Mouse (Mus musculus): Measurements from ENCODE around the gene Trmt10a. TPM values are rescaled to one million over a fixed set of nuclear protein-coding genes. Genes with fewer than 3 reads are reported as not detected.

Gene Trmt10a
- polyA plus RNA-seq, 1 experiment from 2014 or later, result 13.6 TPM

- H3K4me2 ChIP-seq (ENCODE audit: low read length), result peak overlapping the region; percentile 59
- WGBS, result 63% methylated on average over 4 of the region's 4 CpGs
- DNase-seq (ENCODE audit: low spot score) (peak; percentile 50), ATAC-seq (replicated peaks; ENCODE audit: low FRiP score, low TSS enrichment, low read depth) (no peak)
- no peaks in the 10 kb centered on the region for H3K9me3 ChIP-seq (ENCODE audit: control insufficient read depth, low read length)
- H3K4me1 ChIP-seq (replicated peaks; ENCODE audit: control insufficient read depth, insufficient read depth, low read length), result no peaks in the 10 kb centered on the region
- peak overlapping the region; percentile 70 for H3K4me3 ChIP-seq (ENCODE audit: low read depth, low read length)
- no peaks in the 10 kb centered on the region for H3K36me3 ChIP-seq (ENCODE audit: control insufficient read depth, insufficient read depth, low read length)
- H3K9ac ChIP-seq (ENCODE audit: low read length), result peak overlapping the region; percentile 89
- no peak overlapping the region for H3K27ac ChIP-seq (ENCODE audit: low read depth)
- H3K27me3 ChIP-seq (replicated peaks; ENCODE audit: control insufficient read depth, insufficient read depth, low read length), result no peaks in the 10 kb centered on the region
Measured at GRCm38 (mm10) chr3:138142052-138142732, 1.1 kb upstream of the Trmt10a start.

GRCm38 (mm10) chr3:138142733-138143314 is 424 bp upstream of the Trmt10a start:
- whole genome bisulfite sequencing, result 4% methylated on average over 12 of the region's 12 CpGs
- ATAC-seq (replicated peaks; ENCODE audit: low FRiP score, low TSS enrichment, low read depth) (no peak), DNase-seq (ENCODE audit: low spot score) (no peak)
- H3K36me3 ChIP-seq (ENCODE audit: control insufficient read depth, insufficient read depth, low read length), result no peaks in the 10 kb centered on the region
- H3K9ac ChIP-seq (ENCODE audit: low read length), result peak overlapping the region; percentile 89
- no peaks in the 10 kb centered on the region for H3K9me3 ChIP-seq (ENCODE audit: control insufficient read depth, low read length)
- H3K4me1 ChIP-seq (replicated peaks; ENCODE audit: control insufficient read depth, insufficient read depth, low read length), result no peaks in the 10 kb centered on the region
- peak overlapping the region; percentile 100 for H3K27ac ChIP-seq (ENCODE audit: low read depth)
- H3K4me2 ChIP-seq (ENCODE audit: low read length), result peak overlapping the region; percentile 59
- peak overlapping the region; percentile 70 for H3K4me3 ChIP-seq (ENCODE audit: low read depth, low read length)
- no peaks in the 10 kb centered on the region for H3K27me3 ChIP-seq (replicated peaks; ENCODE audit: control insufficient read depth, insufficient read depth, low read length)

- ATAC-seq (replicated peaks; ENCODE audit: low FRiP score, low TSS enrichment, low read depth), result no peak
- H3K27ac ChIP-seq (ENCODE audit: low read depth), result peak overlapping the region; percentile 100
- WGBS, result under 1% methylated on average over 18 of the region's 18 CpGs
Measured at GRCm38 (mm10) chr3:138144060-138144641, 903 bp downstream of the Trmt10a start.

GRCm38 (mm10) chr3:138144642-138145171 is 1.5 kb downstream of the Trmt10a start, which contains the start of gene Mttp:
TSS of gene Mttp (minus strand) at chr3:138144968.
- WGBS, result 1% methylated on average over 8 of the region's 8 CpGs
- Histone ChIP-seq H3K4me1 (replicated peaks; ENCODE audit: control insufficient read depth, insufficient read depth, low read length) (no peaks in the 10 kb centered on the region), H3K36me3 (ENCODE audit: control insufficient read depth, insufficient read depth, low read length) (peaks cover 4% of the 10 kb centered on the region; the same call in 1 of the 2 replicates), H3K4me2 (ENCODE audit: low read length) (peak within 1 kb of the TSS; percentile 79), H3K9ac (ENCODE audit: low read length) (peak within 1 kb of the TSS; percentile 89), H3K9me3 (ENCODE audit: control insufficient read depth, low read length) (no peaks in the 10 kb centered on the region), H3K27ac (ENCODE audit: low read depth) (peak within 1 kb of the TSS; percentile 100), H3K27me3 (replicated peaks; ENCODE audit: control insufficient read depth, insufficient read depth, low read length) (no peaks in the 10 kb centered on the region), H3K4me3 (ENCODE audit: low read depth, low read length) (peak within 1 kb of the TSS; percentile 70)
- no peak for ATAC-seq (replicated peaks; ENCODE audit: low FRiP score, low TSS enrichment, low read depth)
- peak; percentile 74 for DNase-seq (ENCODE audit: low spot score)

More at GRCm38 (mm10) chr3:138144060-138144641, 903 bp downstream of the Trmt10a start:
- Histone ChIP-seq H3K4me2 (ENCODE audit: low read length) (peak overlapping the region; percentile 79), H3K9ac (ENCODE audit: low read length) (peak overlapping the region; percentile 89), H3K4me3 (ENCODE audit: low read depth, low read length) (peak overlapping the region; percentile 70), H3K27me3 (replicated peaks; ENCODE audit: control insufficient read depth, insufficient read depth, low read length) (no peaks in the 10 kb centered on the region), H3K9me3 (ENCODE audit: control insufficient read depth, low read length) (no peaks in the 10 kb centered on the region), H3K4me1 (replicated peaks; ENCODE audit: control insufficient read depth, insufficient read depth, low read length) (no peaks in the 10 kb centered on the region), H3K36me3 (ENCODE audit: control insufficient read depth, insufficient read depth, low read length) (no peaks in the 10 kb centered on the region)
- DNase-seq (ENCODE audit: low spot score), result no peak

GRCm38 (mm10) chr3:138148811-138149210 is 5.6 kb downstream of the Trmt10a start:
- no peak overlapping the region for H3K27ac ChIP-seq (ENCODE audit: low read depth)
- H3K36me3 ChIP-seq (ENCODE audit: control insufficient read depth, insufficient read depth, low read length), result peaks cover 18% of the 10 kb centered on the region
- H3K9me3 ChIP-seq (ENCODE audit: control insufficient read depth, low read length), result no peaks in the 10 kb centered on the region
- H3K9ac ChIP-seq (ENCODE audit: low read length), result no peak overlapping the region
- no peak overlapping the region for H3K4me3 ChIP-seq (ENCODE audit: low read depth, low read length)
- no peaks in the 10 kb centered on the region for H3K4me1 ChIP-seq (replicated peaks; ENCODE audit: control insufficient read depth, insufficient read depth, low read length)
- H3K27me3 ChIP-seq (replicated peaks; ENCODE audit: control insufficient read depth, insufficient read depth, low read length), result no peaks in the 10 kb centered on the region
- H3K4me2 ChIP-seq (ENCODE audit: low read length), result no peak overlapping the region
- ATAC-seq (replicated peaks; ENCODE audit: low FRiP score, low TSS enrichment, low read depth) (no peak), DNase-seq (ENCODE audit: low spot score) (no peak)
- 94% methylated on average over 2 of the region's 2 CpGs for WGBS

GRCm38 (mm10) chr3:138155062-138155461 is 11.8 kb downstream of the Trmt10a start:
- no peaks in the 10 kb centered on the region for H3K4me1 ChIP-seq (replicated peaks; ENCODE audit: control insufficient read depth, insufficient read depth, low read length)
- no peaks in the 10 kb centered on the region for H3K27me3 ChIP-seq (replicated peaks; ENCODE audit: control insufficient read depth, insufficient read depth, low read length)
- DNase-seq (ENCODE audit: low spot score) (no peak), ATAC-seq (replicated peaks; ENCODE audit: low FRiP score, low TSS enrichment, low read depth) (no peak)
- 83% methylated on average over 4 of the region's 4 CpGs for WGBS
- no peak overlapping the region for H3K4me3 ChIP-seq (ENCODE audit: low read depth, low read length)
- H3K36me3 ChIP-seq (ENCODE audit: control insufficient read depth, insufficient read depth, low read length), result peaks cover 27% of the 10 kb centered on the region
- H3K27ac ChIP-seq (ENCODE audit: low read depth), result no peak overlapping the region
- no peak overlapping the region for H3K9ac ChIP-seq (ENCODE audit: low read length)
- no peak overlapping the region for H3K4me2 ChIP-seq (ENCODE audit: low read length)
- H3K9me3 ChIP-seq (ENCODE audit: control insufficient read depth, low read length), result no peaks in the 10 kb centered on the region

GRCm38 (mm10) chr3:138156651-138157050 is 13.4 kb downstream of the Trmt10a start:
- H3K27ac ChIP-seq (ENCODE audit: low read depth), result no peak overlapping the region
- H3K4me1 ChIP-seq (replicated peaks; ENCODE audit: control insufficient read depth, insufficient read depth, low read length), result no peaks in the 10 kb centered on the region
- WGBS, result 66% methylated on average over 10 of the region's 10 CpGs
- DNase-seq (ENCODE audit: low spot score) (no peak), ATAC-seq (replicated peaks; ENCODE audit: low FRiP score, low TSS enrichment, low read depth) (no peak)
- H3K9ac ChIP-seq (ENCODE audit: low read length), result no peak overlapping the region
- no peak overlapping the region for H3K4me2 ChIP-seq (ENCODE audit: low read length)
- no peak overlapping the region for H3K4me3 ChIP-seq (ENCODE audit: low read depth, low read length)
- H3K27me3 ChIP-seq (replicated peaks; ENCODE audit: control insufficient read depth, insufficient read depth, low read length), result no peaks in the 10 kb centered on the region
- H3K36me3 ChIP-seq (ENCODE audit: control insufficient read depth, insufficient read depth, low read length), result peaks cover 23% of the 10 kb centered on the region
- H3K9me3 ChIP-seq (ENCODE audit: control insufficient read depth, low read length), result no peaks in the 10 kb centered on the region

GRCm38 (mm10) chr3:138161623-138162022 is 18.4 kb downstream of the Trmt10a start:
- 86% methylated on average over 10 of the region's 10 CpGs for WGBS
- H3K36me3 ChIP-seq (ENCODE audit: control insufficient read depth, insufficient read depth, low read length), result no peaks in the 10 kb centered on the region; the same call in 1 of the 2 replicates
- no peaks in the 10 kb centered on the region; the same call in 1 of the 2 replicates for H3K4me1 ChIP-seq (replicated peaks; ENCODE audit: control insufficient read depth, insufficient read depth, low read length)
- H3K4me3 ChIP-seq (ENCODE audit: low read depth, low read length), result no peak overlapping the region
- ATAC-seq (replicated peaks; ENCODE audit: low FRiP score, low TSS enrichment, low read depth), result no peak
- no peak overlapping the region for H3K9ac ChIP-seq (ENCODE audit: low read length)
- DNase-seq (ENCODE audit: low spot score), result no peak
- H3K9me3 ChIP-seq (ENCODE audit: control insufficient read depth, low read length), result no peaks in the 10 kb centered on the region
- no peaks in the 10 kb centered on the region for H3K27me3 ChIP-seq (replicated peaks; ENCODE audit: control insufficient read depth, insufficient read depth, low read length)
- no peak overlapping the region for H3K27ac ChIP-seq (ENCODE audit: low read depth)
- H3K4me2 ChIP-seq (ENCODE audit: low read length), result no peak overlapping the region

Data from intestine, embryonic 14.5 days (tissue).